Mouse (Mus musculus) hematopoietic stem cell, adult 5-6 weeks (primary cell): Measurements from ENCODE around the gene Pgbd1. TPM values are rescaled to one million over a fixed set of nuclear protein-coding genes. Genes with fewer than 3 reads are reported as not detected.

Experiments
- ATAC-seq, 2 experiments: fragments of 125-278 bp in 1 of 2; replicated peaks in 1 of 2; 2 replicates each; pipeline ENCODE4 v1.8.0; 2016 to 2017; ENCODE audit warnings: inconsistent platforms in 2 of 2, mild to moderate bottlenecking in 2 of 2, moderate number of reproducible peaks in 2 of 2, low read depth in 1 of 2, moderate TSS enrichment in 1 of 2; ENCODE audit not compliant: low FRiP score in 2 of 2, poor library complexity in 2 of 2, severe bottlenecking in 2 of 2, insufficient read depth in 1 of 2, low TSS enrichment in 1 of 2
- total RNA-seq: library from RNA; stranded (forward); fragments of 172-1452, 232-1000 nt; gene quantifications from 2 replicates; pipeline ENCODE4 v1.2.3, GENCODE M21; 2017

Gene Pgbd1
- total RNA-seq, 1 experiment from 2014 or later = 2.2 TPM

GRCm38 (mm10) chr13:21395623-21396022, 45.2 kb downstream of the Pgbd1 start:
- no peak for ATAC-seq

GRCm38 (mm10) chr13:21395211-21395610, 45.6 kb downstream of the Pgbd1 start:
- no peak for ATAC-seq

- no peak for ATAC-seq
Observed at GRCm38 (mm10) chr13:21377773-21378172, 63.1 kb downstream of the Pgbd1 start.

- no peak for ATAC-seq
Observed at GRCm38 (mm10) chr13:21372700-21373099, 68.2 kb downstream of the Pgbd1 start.

Other genes starting within 250 kb of the Pgbd1 start
- gene Gpx5, start 148.3 kb downstream of the Pgbd1 start, total RNA-seq = not detected in 2 replicates
- gene Gpx6, start 128.9 kb downstream of the Pgbd1 start, total RNA-seq = not detected in 2 replicates
- not detected in 2 replicates for gene Olfr1367, start 94.1 kb downstream of the Pgbd1 start, total RNA-seq
- 10.2 and 12.5 TPM in 2 replicates for gene Zscan12, start 78.2 kb downstream of the Pgbd1 start, total RNA-seq
- gene Zkscan3, start 38.3 kb downstream of the Pgbd1 start, total RNA-seq = 41.1 and 49.8 TPM in 2 replicates
- gene Zscan26, start 12.7 kb upstream of the Pgbd1 start, total RNA-seq = 38.0 and 39.3 TPM in 2 replicates
- 1.7 TPM in 1 of 2 replicates, not detected in the other for gene Nkapl, start 27.5 kb upstream of the Pgbd1 start, total RNA-seq
- 1.4 and 1.6 TPM in 2 replicates for gene Zkscan4, start 37.8 kb upstream of the Pgbd1 start, total RNA-seq
- not detected in 2 replicates for gene Gm10065, start 38.4 kb upstream of the Pgbd1 start, total RNA-seq
- 0.19 and 0.25 TPM in 2 replicates for gene AK157302, start 54.2 kb upstream of the Pgbd1 start, total RNA-seq
- gene Gm11273, start 60.4 kb upstream of the Pgbd1 start, total RNA-seq = 2.6 and 6.6 TPM in 2 replicates
- 18.2 and 21.3 TPM in 2 replicates for gene Zkscan8, start 90.1 kb upstream of the Pgbd1 start, total RNA-seq
- gene Olfr1366, start 101.8 kb upstream of the Pgbd1 start, total RNA-seq = not detected in 2 replicates
- not detected in 2 replicates for gene Olfr1535, start 118.8 kb upstream of the Pgbd1 start, total RNA-seq
- not detected in 2 replicates for gene Olfr1364, start 140.7 kb upstream of the Pgbd1 start, total RNA-seq
- not detected in 2 replicates for gene Olfr1362, start 173.0 kb upstream of the Pgbd1 start, total RNA-seq
- not detected in 2 replicates for gene Olfr11, start 201.5 kb upstream of the Pgbd1 start, total RNA-seq
- gene Olfr1361, start 222.3 kb upstream of the Pgbd1 start, total RNA-seq = not detected in 2 replicates
- not detected in 2 replicates for gene Olfr1360, start 236.3 kb upstream of the Pgbd1 start, total RNA-seq